Mouse (Mus musculus) kidney, adult 11 months (tissue): ENCODE results near the gene Npc2.

Experiments
- DNase-seq: peaks from one replicate; pipeline ENCODE4 v3.0.0; 2022

Npc2 gene

DNA sequence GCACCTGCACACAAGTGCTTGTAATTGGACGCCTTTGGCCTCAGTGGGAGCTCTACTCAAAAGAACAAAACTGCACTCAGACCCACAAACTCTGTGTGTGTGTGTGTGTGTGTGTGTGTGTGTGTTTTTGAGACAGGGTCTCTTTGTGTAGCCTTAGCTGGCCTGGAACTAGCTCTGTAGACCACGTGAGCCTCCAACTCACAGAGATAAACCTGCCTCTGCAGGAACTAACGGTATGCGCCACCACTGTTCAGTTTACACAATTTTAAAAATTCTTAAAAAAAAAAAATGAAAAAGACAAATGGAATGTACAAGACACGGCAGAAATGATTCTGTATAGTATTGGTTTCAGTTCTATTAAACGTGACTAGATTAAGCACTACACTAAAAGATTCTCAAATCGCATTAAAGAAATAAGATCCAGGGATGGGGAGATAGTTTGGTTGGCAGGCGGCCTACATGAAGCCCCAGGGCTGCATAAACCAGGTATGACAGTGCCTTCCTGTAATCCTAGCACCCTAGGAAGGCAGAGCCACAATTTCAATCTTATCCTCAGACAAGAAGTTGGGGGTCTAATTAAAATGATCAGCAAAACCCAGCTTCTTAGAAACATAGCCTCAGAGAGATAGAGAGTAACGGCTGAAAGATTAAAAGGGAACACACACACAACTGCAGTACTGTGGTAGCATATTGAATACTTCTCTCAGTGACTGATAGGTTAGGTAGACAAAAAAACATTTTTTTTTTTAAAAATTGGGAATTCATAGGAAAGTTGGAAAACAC is 54.3 kb downstream of the Npc2 start:
- no peak for DNase-seq

DNA sequence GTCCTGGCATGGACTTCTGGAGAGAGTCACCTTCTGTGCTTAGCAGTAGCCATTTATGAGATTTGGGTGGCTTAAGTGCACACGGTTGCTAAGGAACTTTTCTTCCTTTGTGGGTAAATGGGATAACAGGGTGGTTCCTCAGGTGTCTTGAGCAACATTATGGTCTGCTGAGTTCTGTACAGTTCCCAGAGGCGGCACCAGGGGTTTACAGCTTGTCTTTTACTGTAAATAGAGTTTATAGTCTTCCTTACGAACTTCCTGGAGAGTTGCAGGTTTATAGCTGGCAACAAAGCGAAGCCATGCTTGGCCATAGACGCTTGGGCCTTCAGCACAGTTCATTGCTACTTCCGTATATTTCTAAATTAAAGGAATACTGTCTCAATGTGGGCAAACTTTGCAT is 58.4 kb downstream of the Npc2 start:
- DNase-seq: no peak

DNA sequence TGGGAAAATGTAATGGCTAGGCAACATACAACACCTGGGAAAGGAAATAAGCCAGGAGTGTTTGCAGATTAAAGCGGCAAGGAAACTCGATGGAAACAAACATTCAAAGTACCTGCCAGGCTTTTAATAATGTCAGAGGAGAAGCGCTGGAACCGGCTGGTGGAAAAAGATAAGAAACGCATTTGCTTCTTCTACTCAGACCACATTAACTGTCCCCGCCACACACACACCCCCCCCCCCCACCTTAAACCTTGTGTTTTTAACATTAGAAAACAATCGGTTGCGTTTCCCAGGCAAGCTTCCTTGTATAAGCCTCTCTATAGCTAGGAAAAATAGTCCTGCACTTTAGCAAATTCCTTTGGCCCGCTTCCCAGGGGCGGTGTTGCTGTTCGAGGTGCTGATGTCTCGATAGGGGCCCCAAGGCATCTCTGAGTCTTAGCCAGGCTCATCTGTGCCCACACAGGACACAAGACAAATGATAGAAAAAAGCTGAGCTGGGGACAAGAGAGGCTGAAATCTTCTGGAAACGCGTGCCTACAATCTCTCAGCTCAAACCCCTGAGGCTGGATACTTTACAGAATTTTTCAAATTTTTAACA is 63.0 kb downstream of the Npc2 start:
- DNase-seq: no peak

DNA sequence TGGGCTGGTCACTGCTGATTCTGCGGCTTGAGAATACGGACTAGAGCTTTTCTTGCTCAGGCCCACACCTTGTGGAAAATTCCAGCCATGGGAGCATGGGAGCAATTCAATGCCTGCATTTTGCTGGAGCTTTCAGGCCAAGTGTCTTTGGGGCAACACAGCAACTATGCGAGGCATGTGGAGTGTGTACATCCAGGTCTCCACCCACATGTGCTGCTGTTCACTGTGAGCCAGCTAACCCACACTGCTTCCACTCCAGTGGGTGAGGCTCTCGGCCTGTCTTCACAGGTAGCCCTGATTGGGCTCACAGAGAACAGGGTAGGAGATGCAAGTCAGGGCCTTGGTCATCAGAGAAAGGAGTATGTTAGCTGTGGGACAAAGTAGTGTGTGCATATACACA is 65.1 kb downstream of the Npc2 start:
- no peak for DNase-seq

DNA sequence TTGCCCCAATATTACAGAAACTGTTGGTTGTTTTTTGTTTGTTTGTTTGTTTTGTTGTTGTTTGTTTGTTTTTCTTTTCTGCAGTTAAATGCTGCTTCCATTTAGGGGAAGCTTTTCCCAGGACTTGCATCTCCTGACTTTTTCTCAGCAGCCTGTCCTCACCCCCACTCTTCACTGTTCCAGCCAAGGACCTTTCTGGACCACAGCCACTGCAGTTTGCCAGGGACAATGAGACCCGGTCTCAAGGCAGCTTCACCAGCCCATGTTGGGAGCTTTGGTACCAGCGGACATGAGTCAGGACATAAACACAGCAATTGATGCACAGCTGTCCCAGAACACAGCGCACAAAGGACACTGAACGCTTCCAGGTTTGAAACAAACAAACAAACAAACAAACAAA is 66.1 kb downstream of the Npc2 start:
- DNase-seq: no peak
